Mouse (Mus musculus) heart, postnatal 10 days (tissue): ENCODE data around the gene Uncx. TPM values are rescaled to one million over a fixed set of nuclear protein-coding genes. Genes with fewer than 3 reads are reported as not detected.
"Not testable (repeated sequence)": the region's sequence is repeated elsewhere in the genome, so short reads cannot be mapped to it uniquely, and the experiment has no call there.

ENCODE experiments used
- DNase-seq, 2 experiments: peaks; one replicate each; pipeline ENCODE4 v3.0.0; 2021
- intact Hi-C: fragments of 180-260 bp; cut with DNase I; formaldehyde crosslinking; loops from one replicate; pipeline ENCODE4 v1.15.1; 2025
- total RNA-seq, 2 experiments: library from RNA; stranded (reverse); gene quantifications; 2 replicates each; pipeline ENCODE4 v1.2.3; 2021

Uncx gene
- total RNA-seq, 2 experiments from 2014 or later: not detected

GRCm38 (mm10) chr5:139558468-139558804, 15.1 kb downstream of the Uncx start:
- peak; percentile 56 to 59 for DNase-seq
- intact Hi-C loops: no loop called here

- intact Hi-C loops: no loop called here
- peak in 1 of 2 experiments; percentile 60 for DNase-seq
These were observed 15.8 kb downstream of the Uncx start for GRCm38 (mm10) chr5:139558917-139559660.

GRCm38 (mm10) chr5:139559782-139560181, 16.5 kb downstream of the Uncx start:
- DNase-seq: no peak
- intact Hi-C loops: no loop called here

- no peak for DNase-seq
- intact Hi-C loops: no loop called here
These were observed 18.2 kb downstream of the Uncx start for GRCm38 (mm10) chr5:139561363-139562001.

GRCm38 (mm10) chr5:139564663-139565062, 21.4 kb downstream of the Uncx start:
- intact Hi-C loops: no loop called here
- DNase-seq: no peak

- intact Hi-C loops: no loop called here
- DNase-seq: no peak
These were observed 22.2 kb downstream of the Uncx start for GRCm38 (mm10) chr5:139565462-139565861.

- DNase-seq: no peak
- intact Hi-C loops: no loop called here
These were observed 23.5 kb downstream of the Uncx start for GRCm38 (mm10) chr5:139566640-139567399.

GRCm38 (mm10) chr5:139568079-139568478, 24.8 kb downstream of the Uncx start:
- intact Hi-C loops: no loop called here
- DNase-seq: no peak

- intact Hi-C loops: no loop called here
- no peak for DNase-seq
These were observed 29.2 kb downstream of the Uncx start for GRCm38 (mm10) chr5:139572526-139572925.

GRCm38 (mm10) chr5:139573606-139574311, 30.5 kb downstream of the Uncx start:
- no peak for DNase-seq
- intact Hi-C loops: no loop called here

GRCm38 (mm10) chr5:139575054-139575453, 31.8 kb downstream of the Uncx start:
- no peak for DNase-seq
- intact Hi-C loops: no loop called here

GRCm38 (mm10) chr5:139580171-139580743, 37.0 kb downstream of the Uncx start:
- intact Hi-C loops: no loop called here
- DNase-seq: no peak

- intact Hi-C loops: no loop called here
- no peak for DNase-seq
These were observed 38.1 kb downstream of the Uncx start for GRCm38 (mm10) chr5:139581308-139581868.

GRCm38 (mm10) chr5:139584971-139585747, 41.9 kb downstream of the Uncx start:
- intact Hi-C loops: no loop called here
- DNase-seq: peak; percentile 29 to 32

GRCm38 (mm10) chr5:139585748-139586060, 42.4 kb downstream of the Uncx start:
- DNase-seq: no peak
- intact Hi-C loops: no loop called here

- DNase-seq, intact Hi-C loops: not testable (repeated sequence)
These were observed 44.2 kb downstream of the Uncx start for GRCm38 (mm10) chr5:139587459-139587858.

- intact Hi-C loops: not testable (repeated sequence)
- peak; percentile 22 to 27 for DNase-seq
These were observed 47.5 kb downstream of the Uncx start for GRCm38 (mm10) chr5:139590682-139591360.

GRCm38 (mm10) chr5:139592011-139592410, 48.7 kb downstream of the Uncx start:
- no peak for DNase-seq
- intact Hi-C loops: no loop called here

GRCm38 (mm10) chr5:139592850-139593249, 49.6 kb downstream of the Uncx start:
- intact Hi-C loops: no loop called here
- DNase-seq: no peak
